Mouse (Mus musculus): ENCODE data around the gene E130218I03Rik.

- no peak for TF ChIP-seq CTCF (IDR thresholded peaks at IDR 0.05; ENCODE audit: extremely low read depth, insufficient read length, insufficient replicate concordance, low read depth, low read length)
- TF ChIP-seq POLR2A (IDR thresholded peaks at IDR 0.05; ENCODE audit: low read depth, low read length): no peak
Measured at GRCm38 (mm10) chr4:134252911-134253721, 9.7 kb downstream of the E130218I03Rik start.
